Mouse (Mus musculus): Measurements from ENCODE around the gene Phkg2.

DNA sequence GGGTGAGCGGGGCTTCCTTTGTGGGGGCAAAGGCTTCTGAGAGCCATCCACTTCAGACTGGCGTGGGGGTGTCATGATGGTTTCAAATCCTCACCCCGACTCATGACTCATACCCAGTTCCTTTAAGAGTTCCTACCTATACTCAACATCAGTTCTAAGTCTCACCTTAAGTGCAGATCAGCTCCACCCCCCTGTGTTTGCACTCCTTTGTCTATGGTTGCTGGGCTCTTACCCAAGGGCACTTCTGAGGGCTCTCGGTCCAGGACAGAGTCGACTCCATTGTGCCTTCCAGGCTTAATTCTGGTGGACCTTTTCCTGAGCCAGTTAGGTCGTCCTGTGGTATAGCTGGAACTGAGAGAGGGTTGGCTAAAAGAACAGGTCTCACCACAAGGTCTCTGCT, 34.0 kb downstream of the Phkg2 start:
- TF ChIP-seq POLR2A (IDR thresholded peaks at IDR 0.05; ENCODE audit: low read depth, low read length) (no peak), CTCF (conservative IDR thresholded peaks at IDR 0.05; ENCODE audit: insufficient read depth, insufficient read length, low read depth, low read length) (no peak)

All from kidney, adult 2 months (tissue).